Mouse (Mus musculus) heart, adult 2 months (tissue): ENCODE data around the gene Tfe3.

Experiments used
- CTCF ChIP-seq: fragments of 200-600 bp; IDR thresholded peaks from 2 replicates; pipeline ENCODE4 v1.8.1; 2022; ENCODE audit warnings: antibody characterized with exemption, mild to moderate bottlenecking, moderate library complexity
- POLR2A ChIP-seq: fragments of 200-500 bp; IDR thresholded peaks from 2 replicates; pipeline ENCODE4 v1.6.1; 2011; ENCODE audit warnings: mild to moderate bottlenecking, low read depth, low read length, control low read depth; ENCODE audit not compliant: insufficient read depth

DNA sequence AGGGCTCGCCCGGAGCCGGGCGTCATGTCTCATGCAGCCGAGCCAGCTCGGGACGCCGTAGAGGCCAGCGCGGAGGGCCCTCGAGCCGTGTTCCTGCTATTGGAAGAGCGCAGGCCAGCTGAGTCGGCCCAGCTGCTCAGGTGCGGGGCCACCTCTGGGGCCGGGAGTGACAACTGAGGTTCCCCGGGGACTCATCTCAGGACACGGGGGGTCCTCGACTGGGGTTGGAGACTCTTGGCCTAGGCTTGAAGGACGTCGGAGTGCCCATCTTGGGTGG, 499 bp downstream of the Tfe3 start:
- TF ChIP-seq CTCF (no peak), POLR2A (no peak)
